Mouse (Mus musculus) bone marrow, adult 2 months (tissue): Measurements from ENCODE around the gene Cars.

Source experiments
- CTCF ChIP-seq: fragments of 200-500 bp; IDR thresholded peaks from 2 replicates; pipeline ENCODE4 v1.5.1; 2011; ENCODE audit warnings: low read length, control low read depth; ENCODE audit not compliant: control insufficient read depth, insufficient read depth
- POLR2A ChIP-seq: fragments of 200-500 bp; IDR thresholded peaks from 2 replicates; pipeline ENCODE4 v1.6.1; 2011; ENCODE audit warnings: low read depth, mild to moderate bottlenecking, control low read depth, low read length, borderline replicate concordance; ENCODE audit not compliant: control insufficient read depth

- TF ChIP-seq POLR2A = no peak
- no peak for TF ChIP-seq CTCF
These were observed 11.9 kb downstream of the Cars start for GRCm38 (mm10) chr7:143588006-143588405.
